Mouse (Mus musculus): ENCODE results near the gene Sox10.

- no peak for TF ChIP-seq POLR2A (IDR thresholded peaks at IDR 0.05; ENCODE audit: low read depth, low read length)
- TF ChIP-seq CTCF (conservative IDR thresholded peaks at IDR 0.05; ENCODE audit: insufficient read depth, insufficient read length, low read depth, low read length): peak; percentile 88
Measured at GRCm38 (mm10) chr15:79148533-79148932, 16.5 kb downstream of the Sox10 start.
